Mouse (Mus musculus) kidney, adult 8-10 months (tissue): ENCODE measurements around the gene Csgalnact2.
A peak's percentile ranks its signal among the peaks of the same experiment; 100 is the strongest.

Experiments used
- DNase-seq, 2 experiments: peaks; one replicate each; pipeline ENCODE4 v3.0.0; 2022

Gene Csgalnact2

GRCm38 (mm10) chr6:118071416-118071815, 67.5 kb downstream of the Csgalnact2 start:
- DNase-seq, result no peak

GRCm38 (mm10) chr6:118071013-118071350, 68.0 kb downstream of the Csgalnact2 start:
- no peak for DNase-seq

- DNase-seq, result no peak
Measured at GRCm38 (mm10) chr6:118070321-118071012, 68.5 kb downstream of the Csgalnact2 start.

GRCm38 (mm10) chr6:118067720-118068119, 71.2 kb downstream of the Csgalnact2 start:
- DNase-seq, result no peak

GRCm38 (mm10) chr6:118066199-118067081, 72.5 kb downstream of the Csgalnact2 start:
- peak in 1 of 2 experiments; percentile 14 for DNase-seq

- DNase-seq, result no peak
Measured at GRCm38 (mm10) chr6:118065837-118066198, 73.1 kb downstream of the Csgalnact2 start.

GRCm38 (mm10) chr6:118064968-118065530, 73.9 kb downstream of the Csgalnact2 start:
- DNase-seq, result peak in 1 of 2 experiments; percentile 17

- no peak for DNase-seq
Measured at GRCm38 (mm10) chr6:118063266-118063665, 75.7 kb downstream of the Csgalnact2 start.

- DNase-seq, result no peak
Measured at GRCm38 (mm10) chr6:118061266-118061665, 77.7 kb downstream of the Csgalnact2 start.
